Mouse (Mus musculus) liver, adult 2 months (tissue): Measurements from ENCODE around the gene Mab21l1. TPM values are rescaled to one million over a fixed set of nuclear protein-coding genes. Genes with fewer than 3 reads are reported as not detected.

ENCODE experiments used
- DNase-seq: peaks from one replicate; pipeline ENCODE4 v3.0.0-alpha.2; 2011; ENCODE audit warnings: low read depth, low spot score; ENCODE audit errors: extremely low read depth
- H3K27ac ChIP-seq: fragments of 200-500 bp; replicated peaks from 2 replicates; pipeline ENCODE4 v1.5.1; 2012; ENCODE audit warnings: low read depth, mild to moderate bottlenecking, control low read depth, inconsistent platforms, low read length; ENCODE audit not compliant: insufficient read depth
- H3K27me3 ChIP-seq: fragments of 200-500 bp; 2 replicates; pipeline ENCODE4 v1.6.1; 2012; ENCODE audit warnings: mild to moderate bottlenecking, moderate library complexity, low read length, inconsistent platforms; ENCODE audit not compliant: control insufficient read depth, insufficient read depth
- H3K36me3 ChIP-seq: fragments of 200-500 bp; 2 replicates; pipeline ENCODE4 v1.6.1; 2012; ENCODE audit warnings: low read length, inconsistent platforms; ENCODE audit not compliant: control insufficient read depth, insufficient read depth
- H3K4me1 ChIP-seq: fragments of 200-500 bp; 2 replicates; pipeline ENCODE4 v1.6.1; 2011; ENCODE audit warnings: low read length; ENCODE audit not compliant: control insufficient read depth, insufficient read depth
- H3K4me3 ChIP-seq: fragments of 200-500 bp; 2 replicates; pipeline ENCODE4 v1.5.1; 2011; ENCODE audit warnings: low read depth, mild to moderate bottlenecking, control low read depth, low read length, moderate library complexity; ENCODE audit not compliant: insufficient read depth
- H3K79me2 ChIP-seq: fragments of 200-500 bp; 2 replicates; pipeline ENCODE4 v1.6.1; 2012; ENCODE audit warnings: inconsistent platforms, mild to moderate bottlenecking, low read length, moderate library complexity; ENCODE audit not compliant: control insufficient read depth, insufficient read depth
- H3K9ac ChIP-seq: fragments of 200-500 bp; 2 replicates; pipeline ENCODE4 v1.6.1; 2012; ENCODE audit warnings: low read depth, mild to moderate bottlenecking, control low read depth, inconsistent platforms, low read length
- CTCF ChIP-seq: fragments of 200-500 bp; IDR thresholded peaks from 2 replicates; pipeline ENCODE4 v1.5.1; 2011; ENCODE audit warnings: low read depth, low read length, control low read depth
- POLR2A ChIP-seq: fragments of 200-500 bp; IDR thresholded peaks from 2 replicates; pipeline ENCODE4 v1.6.1; 2011; ENCODE audit warnings: low read length, control low read depth; ENCODE audit not compliant: insufficient read depth; ENCODE audit errors: extremely low read depth
- WGBS: fragments of 180-500 bp; shearing (Covaris S2); methylation state at CpG from one replicate; pipeline ENCODE4 v1.1.7; 2018; 5-methylcytosine and 5-hydroxymethylcytosine counted together
- polyA plus RNA-seq: library from polyadenylated mRNA; depleted of rRNA; stranded (reverse); fragments of >200 nt; gene quantifications from 2 replicates; pipeline ENCODE4 v1.2.3, GENCODE M21; 2012
- total RNA-seq: library from RNA; depleted of rRNA; stranded (reverse); fragments of >200 nt; gene quantifications from 2 replicates; pipeline ENCODE4 v1.2.3, GENCODE M21; 2014

The Mab21l1 gene
- total and polyA plus RNA-seq, 2 experiments: not detected

DNA sequence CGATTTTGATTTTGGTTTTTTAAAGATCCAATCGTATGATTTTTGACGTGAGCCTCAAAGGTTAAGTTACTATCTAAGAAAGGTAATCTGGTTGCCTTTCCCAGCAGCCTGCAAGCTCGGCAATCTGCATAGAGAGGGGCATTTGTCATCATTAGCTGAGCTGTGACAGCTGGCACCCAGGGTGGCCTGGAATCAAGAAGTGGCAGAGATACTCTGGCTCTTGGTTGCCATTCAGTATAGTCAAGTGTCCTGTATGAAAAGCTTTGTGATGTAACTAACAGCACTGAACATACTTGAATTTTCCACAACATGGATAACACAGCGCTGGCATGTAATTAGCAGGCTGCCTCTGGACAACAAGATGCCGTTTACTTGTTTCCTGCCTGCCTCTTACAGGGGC lies 8.1 kb upstream of the Mab21l1 start:
- no peak for DNase-seq
- Histone ChIP-seq H3K4me3 (no peak overlapping the region), H3K79me2 (no peaks in the 10 kb centered on the region), H3K27me3 (no peaks in the 10 kb centered on the region), H3K27ac (no peak overlapping the region), H3K4me1 (no peaks in the 10 kb centered on the region), H3K9ac (no peak overlapping the region), H3K36me3 (no peaks in the 10 kb centered on the region)
- TF ChIP-seq CTCF: no peak
- TF ChIP-seq POLR2A: no peak
- WGBS: 79% methylated on average over 6 of the region's 6 CpGs

DNA sequence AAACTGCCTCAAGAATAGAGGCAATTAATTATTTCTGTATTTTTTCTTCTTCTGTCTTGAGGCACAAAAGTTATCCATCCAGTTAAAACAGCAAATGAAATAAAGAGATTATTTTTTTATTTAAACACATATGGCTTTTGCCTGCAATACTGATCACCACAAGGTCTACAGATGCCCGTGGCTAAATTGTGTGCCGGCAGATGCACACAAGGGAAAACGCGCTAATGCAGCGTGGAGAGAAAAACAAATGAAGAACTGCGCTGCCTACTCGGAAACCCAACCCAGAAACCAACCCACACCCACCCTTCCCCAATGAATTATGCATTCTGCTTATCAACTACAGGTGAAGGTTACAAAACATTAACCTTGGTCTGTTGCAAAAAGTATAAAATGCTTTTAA lies 7.1 kb upstream of the Mab21l1 start:
- DNase-seq: no peak
- H3K4me1 ChIP-seq: no peaks in the 10 kb centered on the region
- no peaks in the 10 kb centered on the region for H3K36me3 ChIP-seq
- no peak for TF ChIP-seq CTCF
- no peak for TF ChIP-seq POLR2A
- H3K79me2 ChIP-seq: no peaks in the 10 kb centered on the region
- WGBS: 87% methylated on average over 7 of the region's 7 CpGs
- H3K27me3 ChIP-seq: peaks cover under 1% of the 10 kb centered on the region; the same call in 1 of the 2 replicates
- H3K4me3 ChIP-seq: no peak overlapping the region
- no peak overlapping the region for H3K9ac ChIP-seq
- no peak overlapping the region for H3K27ac ChIP-seq

DNA sequence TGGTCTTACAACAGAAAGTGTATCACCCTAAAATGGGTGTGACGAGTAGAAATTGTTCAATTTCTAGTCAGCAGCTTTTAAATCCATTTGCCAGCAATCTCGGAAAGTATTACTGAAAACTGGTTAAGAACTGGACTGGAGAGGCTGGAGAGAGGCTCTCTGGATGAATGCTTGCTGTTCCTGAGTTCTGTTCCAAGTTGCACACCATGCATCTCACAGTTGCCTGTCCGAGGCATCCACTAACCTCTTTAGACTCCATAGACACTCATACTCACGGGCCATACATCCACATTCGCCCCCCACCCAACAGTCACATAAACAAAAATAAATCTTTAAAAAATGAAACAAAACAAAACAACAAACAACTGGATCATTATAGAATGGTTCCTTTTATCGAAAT lies 6.6 kb upstream of the Mab21l1 start:
- Histone ChIP-seq H3K36me3 (no peaks in the 10 kb centered on the region), H3K27me3 (peaks cover 6% of the 10 kb centered on the region; the same call in 1 of the 2 replicates), H3K79me2 (no peaks in the 10 kb centered on the region), H3K4me1 (no peaks in the 10 kb centered on the region), H3K4me3 (no peak overlapping the region), H3K27ac (no peak overlapping the region), H3K9ac (no peak overlapping the region)
- WGBS: 93% methylated on average over 6 of the region's 6 CpGs
- TF ChIP-seq POLR2A (no peak), CTCF (no peak)
- DNase-seq: no peak

DNA sequence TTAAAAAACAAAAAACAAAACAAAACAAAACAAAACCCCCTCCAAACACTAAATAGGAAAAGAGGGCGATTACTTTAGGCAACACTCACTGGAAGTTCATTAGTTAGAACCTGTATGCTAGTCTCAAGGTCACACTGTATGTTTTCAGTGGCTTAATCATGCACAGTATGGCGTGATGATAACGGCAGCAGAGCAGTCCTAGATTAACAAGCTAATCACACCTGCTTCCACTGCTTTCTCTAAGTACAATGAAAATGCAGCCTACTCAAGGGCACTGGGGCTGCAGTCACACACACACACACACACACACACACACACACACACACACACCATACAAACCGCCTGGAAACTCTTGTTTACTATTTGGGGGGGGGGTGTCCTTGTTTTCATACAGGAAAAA lies 4.8 kb upstream of the Mab21l1 start:
- no peak overlapping the region for H3K4me3 ChIP-seq
- H3K9ac ChIP-seq: no peak overlapping the region
- DNase-seq: no peak
- no peak overlapping the region for H3K27ac ChIP-seq
- peaks cover 6% of the 10 kb centered on the region; the same call in 1 of the 2 replicates for H3K27me3 ChIP-seq
- no peaks in the 10 kb centered on the region for H3K4me1 ChIP-seq
- no peaks in the 10 kb centered on the region for H3K79me2 ChIP-seq
- WGBS: 82% methylated on average over 4 of the region's 4 CpGs
- TF ChIP-seq POLR2A: no peak
- no peaks in the 10 kb centered on the region for H3K36me3 ChIP-seq

DNA sequence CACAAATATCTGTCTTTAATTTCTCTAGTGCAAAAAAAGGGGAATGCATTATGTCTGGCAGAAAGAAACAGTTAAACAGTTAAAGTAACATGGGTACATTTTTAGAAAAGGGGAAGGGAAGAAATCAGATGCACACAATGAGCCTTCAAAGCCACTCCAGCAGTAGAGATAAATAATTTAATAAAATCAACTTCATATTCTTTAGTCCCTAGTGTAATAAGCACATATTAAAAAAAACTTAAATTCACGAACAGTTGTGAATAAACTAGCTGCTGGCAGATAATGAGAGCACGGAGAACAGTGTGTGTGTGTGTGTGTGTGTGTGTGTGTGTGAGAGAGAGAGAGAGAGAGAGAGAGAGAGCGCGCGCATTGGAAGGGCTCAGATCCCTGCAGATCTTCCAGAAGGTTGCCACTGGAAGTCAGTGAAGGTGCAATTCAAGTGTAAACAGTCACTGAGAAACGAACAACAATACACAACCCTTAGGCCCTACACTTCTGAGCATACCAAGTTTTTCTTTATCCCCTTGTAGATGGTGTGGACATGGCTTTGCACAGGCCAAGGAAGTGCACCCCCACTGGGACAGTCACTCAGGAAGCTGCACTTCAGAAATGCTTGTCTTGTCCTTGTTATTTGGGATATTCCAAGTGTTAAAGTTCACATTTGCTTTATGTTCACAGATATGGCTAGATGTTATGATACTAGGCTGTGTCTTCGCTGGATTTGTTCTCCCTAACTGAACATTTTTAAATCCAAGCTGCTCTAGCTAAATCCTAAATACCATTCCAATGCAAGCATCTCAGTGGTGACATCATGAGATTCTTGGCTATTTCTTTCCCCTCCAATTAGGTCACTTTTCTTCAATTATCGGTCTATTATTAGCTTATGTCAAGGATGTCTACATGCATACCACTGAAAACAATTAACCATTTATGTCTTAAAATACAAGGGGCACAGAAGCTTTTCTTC lies 3.3 kb upstream of the Mab21l1 start:
- H3K4me3 ChIP-seq: no peak overlapping the region
- H3K27me3 ChIP-seq: peaks cover 13% of the 10 kb centered on the region
- no peak for DNase-seq
- TF ChIP-seq POLR2A (no peak), CTCF (no peak)
- H3K4me1 ChIP-seq: peaks cover 3% of the 10 kb centered on the region
- H3K27ac ChIP-seq: no peak overlapping the region
- no peaks in the 10 kb centered on the region for H3K79me2 ChIP-seq
- no peaks in the 10 kb centered on the region for H3K36me3 ChIP-seq
- no peak overlapping the region for H3K9ac ChIP-seq
- 69% methylated on average over 8 of the region's 8 CpGs for WGBS
